Mouse (Mus musculus): ENCODE results near the gene Snrk.

Snrk gene

GRCm38 (mm10) chr9:122195042-122195682 is 78.1 kb downstream of the Snrk start:
- in situ Hi-C loops (cut with MboI; ENCODE audit: low pct_unique_long_range_greater_than_20kb in 1 of 2, low sequenced_read_pairs in 2 of 2, unreplicated experiment in 1 of 2): no loop called here

DNA sequence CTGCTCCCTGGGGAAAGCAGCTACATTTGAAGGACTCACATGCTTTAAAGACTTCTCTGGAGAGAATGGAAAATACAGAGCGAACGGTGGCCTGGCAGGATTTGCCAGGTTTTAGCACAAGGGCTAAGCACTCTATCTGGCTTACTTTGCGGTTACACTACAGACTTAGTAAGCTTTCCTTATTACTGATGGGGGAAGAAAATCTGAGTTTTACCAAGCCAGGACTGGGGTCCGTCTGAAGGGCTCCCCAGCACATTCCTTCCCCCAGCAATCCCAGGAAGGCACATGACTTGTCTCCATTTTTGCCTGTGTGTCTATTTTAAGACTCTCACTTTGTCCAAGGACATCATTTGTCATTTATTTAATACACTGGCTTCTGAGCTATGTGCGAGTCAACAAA is 80.0 kb downstream of the Snrk start:
- in situ Hi-C loops (cut with MboI; ENCODE audit: low pct_unique_long_range_greater_than_20kb in 1 of 2, low sequenced_read_pairs in 2 of 2, unreplicated experiment in 1 of 2): no loop called here

GRCm38 (mm10) chr9:122198621-122199020 is 81.6 kb downstream of the Snrk start:
- in situ Hi-C loops (cut with MboI; ENCODE audit: low pct_unique_long_range_greater_than_20kb in 1 of 2, low sequenced_read_pairs in 2 of 2, unreplicated experiment in 1 of 2): no loop called here

DNA sequence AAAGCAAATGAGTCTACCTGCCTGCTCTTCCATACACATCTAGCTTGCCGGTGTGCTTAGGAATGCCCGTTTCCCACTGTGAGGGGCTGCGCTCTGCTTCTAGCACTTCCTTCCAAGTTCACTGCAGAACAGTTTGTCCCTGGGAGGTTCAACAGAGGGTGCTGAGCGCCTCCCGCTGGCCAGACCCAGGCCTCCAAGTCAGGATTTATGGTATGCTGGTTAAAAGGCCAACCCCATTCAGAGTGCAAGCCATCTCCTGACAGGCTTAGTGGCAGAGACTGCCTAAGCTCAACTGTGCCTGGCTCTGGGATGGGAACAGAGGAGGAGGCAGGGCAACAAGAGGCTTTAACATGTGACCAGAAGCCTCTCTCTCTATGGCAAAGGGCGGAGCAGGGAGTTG is 82.2 kb downstream of the Snrk start:
- in situ Hi-C loops (cut with MboI; ENCODE audit: low pct_unique_long_range_greater_than_20kb in 1 of 2, low sequenced_read_pairs in 2 of 2, unreplicated experiment in 1 of 2): no loop called here

DNA sequence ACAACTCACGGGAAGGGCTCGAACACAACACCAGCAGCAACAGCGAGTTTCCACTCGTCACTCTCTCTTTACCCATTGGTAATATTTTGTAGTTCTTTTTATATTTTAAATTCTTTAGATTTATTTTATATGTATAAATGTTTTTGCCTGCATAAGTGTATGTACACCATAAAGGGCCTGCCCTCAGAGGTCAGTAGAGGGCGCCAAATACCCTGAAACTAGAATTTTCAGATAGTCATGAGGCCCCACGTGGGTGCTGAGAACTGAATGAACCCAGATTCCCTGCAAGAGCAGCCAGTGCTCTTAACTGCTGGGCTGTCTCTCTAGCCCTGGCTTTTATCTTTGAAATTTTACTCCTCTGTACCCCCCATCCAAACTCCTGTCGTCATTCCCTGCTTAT is 87.4 kb downstream of the Snrk start:
- in situ Hi-C loops (cut with MboI; ENCODE audit: low pct_unique_long_range_greater_than_20kb in 1 of 2, low sequenced_read_pairs in 2 of 2, unreplicated experiment in 1 of 2): no loop called here

DNA sequence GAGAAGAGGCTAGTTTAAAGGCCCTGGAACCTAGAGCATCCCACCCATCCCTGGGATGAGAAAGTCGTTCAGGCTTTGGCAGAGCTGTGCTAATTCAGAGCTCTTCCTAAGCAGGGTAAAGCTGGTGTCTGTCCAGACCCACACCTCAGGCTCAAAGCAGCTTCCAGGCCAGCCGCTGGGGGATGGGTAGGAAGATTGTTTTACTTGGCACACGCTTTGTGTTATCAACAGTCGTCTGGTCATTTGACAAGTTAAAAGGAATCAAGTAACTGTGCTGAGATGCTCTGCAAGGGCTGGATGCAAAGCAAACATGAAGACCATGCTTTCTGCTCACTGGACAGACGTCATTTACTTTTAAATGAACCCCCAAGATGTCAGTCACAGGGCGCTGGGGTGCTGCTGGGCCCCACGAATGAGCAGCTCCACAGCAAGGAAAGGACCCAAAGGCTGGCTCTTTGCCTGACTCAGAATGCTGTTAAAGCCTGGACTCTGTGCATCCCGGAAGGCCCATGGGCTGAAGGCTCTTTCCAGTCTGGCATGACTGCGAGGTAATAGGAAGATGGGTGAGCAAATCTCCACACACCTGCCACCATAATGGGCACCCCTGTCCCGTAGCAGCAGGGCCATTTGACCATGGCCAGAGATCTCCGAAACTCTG is 88.6 kb downstream of the Snrk start:
- in situ Hi-C loops (cut with MboI; ENCODE audit: low pct_unique_long_range_greater_than_20kb in 1 of 2, low sequenced_read_pairs in 2 of 2, unreplicated experiment in 1 of 2): no loop called here

DNA sequence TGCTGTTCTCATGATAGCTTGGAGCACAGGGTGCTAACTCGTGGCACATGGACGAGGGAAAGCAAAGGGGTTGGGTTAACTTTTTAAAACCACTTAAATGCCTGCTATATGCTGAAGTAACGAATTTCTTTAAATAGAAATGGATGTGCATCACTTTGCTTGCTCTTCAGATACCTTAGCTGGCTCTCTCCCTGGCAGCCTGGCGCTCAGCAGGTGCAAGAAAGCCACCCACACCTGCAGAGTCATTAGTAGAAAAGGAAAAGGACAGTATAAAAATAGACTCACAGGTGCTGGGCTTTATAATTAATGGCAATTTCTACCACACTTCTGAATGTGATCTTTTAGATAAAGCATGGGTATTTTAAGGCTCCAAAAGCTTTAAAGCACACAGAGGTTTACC is 91.2 kb downstream of the Snrk start:
- in situ Hi-C loops (cut with MboI; ENCODE audit: low pct_unique_long_range_greater_than_20kb in 1 of 2, low sequenced_read_pairs in 2 of 2, unreplicated experiment in 1 of 2): no loop called here

- in situ Hi-C loops (cut with MboI; ENCODE audit: low pct_unique_long_range_greater_than_20kb in 1 of 2, low sequenced_read_pairs in 2 of 2, unreplicated experiment in 1 of 2): no loop called here
These were observed 98.1 kb downstream of the Snrk start for GRCm38 (mm10) chr9:122215118-122215517.

- in situ Hi-C loops (cut with MboI; ENCODE audit: low pct_unique_long_range_greater_than_20kb in 1 of 2, low sequenced_read_pairs in 2 of 2, unreplicated experiment in 1 of 2): no loop called here
These were observed 100.0 kb downstream of the Snrk start for GRCm38 (mm10) chr9:122216945-122217529.

Data from mouse embryonic stem cell (cell line).